Mouse (Mus musculus) B cell, adult (primary cell): ENCODE data around the gene 4933403O08Rik. TPM values are rescaled to one million over a fixed set of nuclear protein-coding genes. Genes with fewer than 3 reads are reported as not detected.

Source experiments
- total RNA-seq: library from RNA; stranded (reverse); gene quantifications from 4 replicates; pipeline ENCODE4 v1.2.4, GENCODE M21; 2023; ENCODE audit not compliant: inconsistent age

Gene 4933403O08Rik
- not detected in 4 replicates for total RNA-seq

DNA sequence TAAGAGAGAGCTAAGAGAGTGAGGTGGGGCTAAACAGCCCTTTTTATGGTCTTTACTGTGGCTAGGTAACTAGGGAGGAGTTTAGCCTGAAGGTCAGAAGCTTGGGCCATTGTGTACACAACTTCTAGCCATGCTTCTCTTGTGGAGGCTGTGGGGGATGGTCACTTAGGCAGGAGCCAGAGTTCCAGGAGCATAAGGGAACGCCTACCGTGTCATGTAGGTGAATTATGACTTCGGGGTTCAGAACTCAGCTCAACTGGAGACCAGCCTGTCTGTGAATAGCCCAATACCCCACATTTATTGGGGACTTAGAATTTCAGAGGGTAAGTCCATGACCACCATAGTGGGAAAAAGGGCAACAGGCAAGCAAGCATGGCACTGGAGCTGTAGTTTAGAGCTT, at the start of gene 4933403O08Rik:
Gene 4933403O08Rik, plus strand, starts transcription at position 301 of the 400 bp plus-strand sequence.

Other genes starting within 250 kb of the 4933403O08Rik start
- gene Tex16, start 228.0 kb upstream of the 4933403O08Rik start, total RNA-seq, result not detected in 4 replicates
- gene Apool, start 72.3 kb downstream of the 4933403O08Rik start, total RNA-seq, result 13.0 to 16.6 TPM (median 14.3 TPM) in 4 replicates
- gene Satl1, start 167.7 kb downstream of the 4933403O08Rik start, total RNA-seq, result not detected in 4 replicates